Mouse (Mus musculus): ENCODE data around the gene Ttc26. TPM values are rescaled to one million over a fixed set of nuclear protein-coding genes. Genes with fewer than 3 reads are reported as not detected.
A peak's percentile ranks its signal among the peaks of the same experiment; 100 is the strongest.

The Ttc26 gene
- polyA plus RNA-seq, 1 experiment from 2014 or later, result 13.2 TPM

DNA sequence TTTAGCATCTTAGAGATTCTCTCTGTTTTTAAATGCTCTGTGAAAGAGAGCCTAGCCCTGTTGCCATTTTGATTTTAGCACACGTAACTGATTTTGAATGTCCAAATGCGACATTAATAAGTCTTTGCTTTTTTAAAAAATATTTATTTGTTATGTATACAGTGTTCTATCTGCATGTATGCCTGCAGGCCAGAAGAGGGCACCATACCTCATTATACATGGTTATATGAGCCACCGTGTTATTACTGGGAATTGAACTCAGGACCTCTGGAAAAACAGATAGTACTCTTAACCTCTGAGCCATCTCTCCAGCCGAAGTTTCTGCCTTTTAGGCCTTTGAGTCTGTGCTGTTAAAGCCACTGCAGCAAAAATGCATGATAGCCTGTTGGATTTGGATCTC is 88.3 kb downstream of the Ttc26 start:
- in situ Hi-C loops (cut with MboI; ENCODE audit: low pct_unique_long_range_greater_than_20kb), result no loop called here
- CTCF ChIA-PET, result interaction anchor here (2.0 kb wide), 1 partner anchor 12 kb away, joined by 8 read pairs; no protein-coding TSS in a partner anchor
- no peaks in the 10 kb centered on the region for H3K27me3 ChIP-seq
- POLR2A ChIA-PET, result interaction anchor here (0.5 kb wide), 1 partner anchor 59 kb away, joined by 8 read pairs; no protein-coding TSS in a partner anchor
- peak; percentile 61 for TF ChIP-seq CTCF (IDR thresholded peaks at IDR 0.05)
- ATAC-seq (no peak), DNase-seq (ENCODE audit: low read depth, low spot score) (no peak)

Other genes with a start within 250 kb of the Ttc26 start
- 6.5 TPM for gene D630045J12Rik, start 127.5 kb upstream of the Ttc26 start, polyA plus RNA-seq (2021)
- gene Zc3hav1l, start 82.2 kb upstream of the Ttc26 start, polyA plus RNA-seq (2021), result 4.0 TPM
- 32.7 TPM for gene Zc3hav1, start 26.9 kb upstream of the Ttc26 start, polyA plus RNA-seq (2021)
- 10.6 TPM for gene Ubn2, start 52.5 kb downstream of the Ttc26 start, polyA plus RNA-seq (2021)
- 62.6 TPM for gene Fmc1, start 152.0 kb downstream of the Ttc26 start, polyA plus RNA-seq (2021)
- gene Luc7l2, start 169.9 kb downstream of the Ttc26 start, polyA plus RNA-seq (2021), result 117 TPM